Mouse (Mus musculus): ENCODE measurements around the gene Snta1. TPM values are rescaled to one million over a fixed set of nuclear protein-coding genes. Genes with fewer than 3 reads are reported as not detected.

The Snta1 gene
- polyA plus RNA-seq, 1 experiment from 2014 or later, result 4.5 TPM

DNA sequence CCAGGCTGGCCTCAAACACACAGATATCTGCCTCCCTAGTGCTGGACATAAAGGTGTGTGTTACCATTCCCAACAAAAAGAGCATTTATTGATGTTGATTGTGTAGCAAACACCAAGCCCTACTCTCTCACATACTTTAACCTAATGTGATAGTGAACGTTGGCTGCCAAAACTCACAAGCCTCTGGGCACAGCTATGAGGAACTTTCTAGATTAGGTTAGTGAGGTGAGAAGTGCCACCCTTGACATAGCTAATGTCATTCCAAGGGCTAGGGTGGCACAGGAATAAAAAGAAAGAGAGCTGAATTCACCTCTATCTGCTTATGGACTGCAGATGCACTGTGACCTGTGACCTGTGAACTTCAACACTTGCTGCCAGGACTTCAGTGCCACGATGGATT lies 11.4 kb downstream of the Snta1 start:
- H3K9ac ChIP-seq (ENCODE audit: low read depth, low read length), result no peak overlapping the region
- H3K4me3 ChIP-seq (ENCODE audit: low read length), result no peak overlapping the region
- H3K27me3 ChIP-seq (ENCODE audit: control insufficient read depth, insufficient read depth, low read length), result no peaks in the 10 kb centered on the region
- H3K36me3 ChIP-seq (ENCODE audit: control insufficient read depth, insufficient read depth, low read length), result no peaks in the 10 kb centered on the region
- H3K27ac ChIP-seq (ENCODE audit: low read depth, low read length), result no peak overlapping the region
- H3K4me1 ChIP-seq (ENCODE audit: control insufficient read depth, insufficient read depth, low read length), result no peaks in the 10 kb centered on the region
- H3K9me3 ChIP-seq (ENCODE audit: control insufficient read depth, low read length), result no peaks in the 10 kb centered on the region
- ATAC-seq (ENCODE audit: low FRiP score, low TSS enrichment), result no peak
- H3K4me2 ChIP-seq (replicated peaks; ENCODE audit: low read depth, low read length), result no peak overlapping the region
- 75% methylated on average over 2 of the region's 2 CpGs for WGBS

DNA sequence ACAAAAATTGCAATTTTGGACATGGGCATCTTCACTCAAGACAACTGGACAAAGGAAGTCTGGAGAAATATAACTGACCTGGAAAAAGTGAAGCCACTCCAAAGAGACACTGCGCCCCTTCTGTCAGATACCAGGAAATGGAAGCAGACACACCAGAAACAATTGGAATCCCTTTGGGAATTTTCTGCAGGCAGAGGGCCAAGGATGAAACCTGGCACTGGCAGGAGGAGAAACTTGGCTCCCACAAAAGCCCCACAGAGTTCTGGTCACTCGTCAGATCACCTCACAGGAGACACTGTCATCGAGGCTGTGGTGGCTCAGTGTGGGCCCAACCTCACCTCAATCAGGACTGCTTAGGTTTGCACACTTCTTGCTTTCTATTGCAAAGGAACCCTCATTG lies 13.3 kb downstream of the Snta1 start:
- Histone ChIP-seq H3K4me2 (replicated peaks; ENCODE audit: low read depth, low read length) (no peak overlapping the region), H3K9me3 (ENCODE audit: control insufficient read depth, low read length) (no peaks in the 10 kb centered on the region), H3K27ac (ENCODE audit: low read depth, low read length) (no peak overlapping the region), H3K9ac (ENCODE audit: low read depth, low read length) (no peak overlapping the region), H3K36me3 (ENCODE audit: control insufficient read depth, insufficient read depth, low read length) (no peaks in the 10 kb centered on the region), H3K27me3 (ENCODE audit: control insufficient read depth, insufficient read depth, low read length) (no peaks in the 10 kb centered on the region), H3K4me3 (ENCODE audit: low read length) (no peak overlapping the region), H3K4me1 (ENCODE audit: control insufficient read depth, insufficient read depth, low read length) (peaks cover 8% of the 10 kb centered on the region)
- 79% methylated on average over 3 of the region's 3 CpGs for WGBS
- ATAC-seq (ENCODE audit: low FRiP score, low TSS enrichment), result no peak

- Histone ChIP-seq H3K4me3 (ENCODE audit: low read length) (no peak overlapping the region), H3K27me3 (ENCODE audit: control insufficient read depth, insufficient read depth, low read length) (no peaks in the 10 kb centered on the region), H3K4me1 (ENCODE audit: control insufficient read depth, insufficient read depth, low read length) (peaks cover 8% of the 10 kb centered on the region), H3K27ac (ENCODE audit: low read depth, low read length) (peak overlapping the region; percentile 32; the same call in 1 of the 2 replicates), H3K9ac (ENCODE audit: low read depth, low read length) (no peak overlapping the region), H3K36me3 (ENCODE audit: control insufficient read depth, insufficient read depth, low read length) (no peaks in the 10 kb centered on the region), H3K4me2 (replicated peaks; ENCODE audit: low read depth, low read length) (no peak overlapping the region), H3K9me3 (ENCODE audit: control insufficient read depth, low read length) (no peaks in the 10 kb centered on the region)
- 50% methylated on average over 11 of the region's 11 CpGs for WGBS
- peak; percentile 82 for ATAC-seq (ENCODE audit: low FRiP score, low TSS enrichment)
These were observed 17.5 kb downstream of the Snta1 start for GRCm38 (mm10) chr2:154390180-154390964.

- Histone ChIP-seq H3K9ac (ENCODE audit: low read depth, low read length) (no peak overlapping the region), H3K27ac (ENCODE audit: low read depth, low read length) (no peak overlapping the region), H3K9me3 (ENCODE audit: control insufficient read depth, low read length) (no peaks in the 10 kb centered on the region), H3K36me3 (ENCODE audit: control insufficient read depth, insufficient read depth, low read length) (no peaks in the 10 kb centered on the region; the same call in 1 of the 2 replicates), H3K4me2 (replicated peaks; ENCODE audit: low read depth, low read length) (no peak overlapping the region), H3K4me3 (ENCODE audit: low read length) (no peak overlapping the region), H3K27me3 (ENCODE audit: control insufficient read depth, insufficient read depth, low read length) (no peaks in the 10 kb centered on the region), H3K4me1 (ENCODE audit: control insufficient read depth, insufficient read depth, low read length) (no peaks in the 10 kb centered on the region)
- no peak for ATAC-seq (ENCODE audit: low FRiP score, low TSS enrichment)
- 89% methylated on average over 7 of the region's 7 CpGs for WGBS
These were observed 28.8 kb downstream of the Snta1 start for GRCm38 (mm10) chr2:154379103-154379502.

GRCm38 (mm10) chr2:154374807-154375601 lies 32.9 kb downstream of the Snta1 start:
- 87% methylated on average over 6 of the region's 6 CpGs for WGBS
- H3K4me1 ChIP-seq (ENCODE audit: control insufficient read depth, insufficient read depth, low read length), result 0 out of 2 replicates have a peak, but pooled peaks cover 3% of the 10 kb centered on the region

DNA sequence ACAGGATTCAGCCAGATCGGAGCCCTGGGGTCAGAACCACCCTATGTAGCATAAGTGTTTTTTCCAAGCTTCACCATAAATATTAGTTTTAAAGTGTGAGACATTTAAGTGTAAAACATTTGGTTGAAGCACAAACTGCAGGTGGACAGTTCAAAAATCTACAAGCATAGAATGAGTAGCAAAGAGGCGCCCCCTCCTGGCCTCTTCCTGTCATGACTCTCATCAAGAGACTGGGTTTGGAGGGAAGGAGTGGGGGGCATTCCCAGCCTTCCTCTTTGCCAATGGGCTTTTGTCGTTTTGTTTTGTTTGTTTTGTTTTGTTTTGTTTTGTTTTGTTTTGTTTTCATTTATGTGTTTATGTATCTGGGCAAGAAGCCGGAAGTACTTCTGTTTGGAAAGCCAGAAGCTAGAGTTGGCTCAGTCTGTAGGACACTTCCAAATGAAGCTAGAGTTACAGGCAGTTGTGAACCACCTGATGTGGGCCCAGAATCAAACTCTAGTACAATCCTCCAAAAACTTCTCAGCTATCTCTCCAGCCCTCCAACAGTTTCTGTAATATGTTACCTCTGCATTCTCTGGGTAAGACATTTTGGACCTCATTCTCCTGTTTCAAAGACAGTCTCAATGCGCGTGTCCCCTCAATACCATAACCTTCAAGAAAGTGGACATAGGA lies 33.8 kb downstream of the Snta1 start:
- H3K4me2 ChIP-seq (replicated peaks; ENCODE audit: low read depth, low read length), result no peak overlapping the region
- no peaks in the 10 kb centered on the region for H3K9me3 ChIP-seq (ENCODE audit: control insufficient read depth, low read length)
- no peak overlapping the region for H3K9ac ChIP-seq (ENCODE audit: low read depth, low read length)
- peaks cover 8% of the 10 kb centered on the region; the same call in 1 of the 2 replicates for H3K36me3 ChIP-seq (ENCODE audit: control insufficient read depth, insufficient read depth, low read length)
- no peak for ATAC-seq (ENCODE audit: low FRiP score, low TSS enrichment)
- H3K4me3 ChIP-seq (ENCODE audit: low read length), result no peak overlapping the region
- H3K27ac ChIP-seq (ENCODE audit: low read depth, low read length), result no peak overlapping the region
- H3K4me1 ChIP-seq (ENCODE audit: control insufficient read depth, insufficient read depth, low read length), result 0 out of 2 replicates have a peak, but pooled peaks cover 3% of the 10 kb centered on the region
- WGBS, result 60% methylated on average over 6 of the region's 6 CpGs
- H3K27me3 ChIP-seq (ENCODE audit: control insufficient read depth, insufficient read depth, low read length), result no peaks in the 10 kb centered on the region

More at GRCm38 (mm10) chr2:154374807-154375601, 32.9 kb downstream of the Snta1 start:
- Histone ChIP-seq H3K9me3 (ENCODE audit: control insufficient read depth, low read length) (no peaks in the 10 kb centered on the region), H3K27ac (ENCODE audit: low read depth, low read length) (no peak overlapping the region), H3K9ac (ENCODE audit: low read depth, low read length) (no peak overlapping the region), H3K36me3 (ENCODE audit: control insufficient read depth, insufficient read depth, low read length) (no peaks in the 10 kb centered on the region), H3K27me3 (ENCODE audit: control insufficient read depth, insufficient read depth, low read length) (no peaks in the 10 kb centered on the region), H3K4me3 (ENCODE audit: low read length) (no peak overlapping the region), H3K4me2 (replicated peaks; ENCODE audit: low read depth, low read length) (no peak overlapping the region)
- no peak for ATAC-seq (ENCODE audit: low FRiP score, low TSS enrichment)

- whole genome bisulfite sequencing, result 14% methylated on average over 9 of the region's 9 CpGs
- ATAC-seq (ENCODE audit: low FRiP score, low TSS enrichment), result peak; percentile 60
These were observed 34.9 kb downstream of the Snta1 start, which contains the start of gene Cdk5rap1 for GRCm38 (mm10) chr2:154372842-154373500. Gene Cdk5rap1, minus strand, starts transcription at chr2:154373010.

DNA sequence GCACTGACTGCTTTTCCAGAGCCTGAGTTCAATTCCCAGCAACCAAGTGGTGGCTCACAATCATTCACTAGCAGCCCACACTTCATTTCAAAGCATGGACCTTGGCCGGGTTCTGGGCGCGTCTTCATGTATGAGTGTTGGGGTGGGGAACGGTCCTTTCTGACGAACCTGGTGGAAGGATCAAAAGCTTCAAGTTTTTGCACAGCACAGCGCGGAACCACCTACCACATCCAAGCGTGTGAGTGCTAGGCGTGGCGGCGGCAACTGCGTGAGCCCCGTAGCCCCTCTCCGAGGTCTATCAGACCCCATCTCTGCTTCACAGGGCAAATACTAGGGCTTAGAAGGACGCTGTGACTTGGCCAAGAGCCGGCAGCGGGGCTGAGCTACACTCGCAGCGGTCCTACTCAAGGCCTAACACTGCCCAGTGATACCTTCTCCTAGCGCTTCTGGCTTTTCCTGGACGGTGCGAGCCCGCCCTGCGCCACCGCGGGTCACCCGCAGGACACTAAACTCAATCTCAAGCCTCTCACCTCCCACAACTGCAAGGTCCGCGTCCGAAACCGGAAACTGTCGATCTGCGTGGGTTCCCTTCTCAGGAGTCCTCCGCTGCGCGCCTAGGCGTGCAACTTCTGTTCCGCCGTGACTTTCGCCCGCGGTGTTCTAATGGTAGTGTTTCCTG lies 35.6 kb downstream of the Snta1 start:
- Histone ChIP-seq H3K36me3 (ENCODE audit: control insufficient read depth, insufficient read depth, low read length) (peaks cover 23% of the 10 kb centered on the region; the same call in 1 of the 2 replicates), H3K27ac (ENCODE audit: low read depth, low read length) (peak overlapping the region; percentile 95)
- under 1% methylated on average over 42 of the region's 42 CpGs for WGBS

More at GRCm38 (mm10) chr2:154372842-154373500, 34.9 kb downstream of the Snta1 start, which contains the start of gene Cdk5rap1:
- Histone ChIP-seq H3K27me3 (ENCODE audit: control insufficient read depth, insufficient read depth, low read length) (no peaks in the 10 kb centered on the region), H3K36me3 (ENCODE audit: control insufficient read depth, insufficient read depth, low read length) (peaks cover 17% of the 10 kb centered on the region; the same call in 1 of the 2 replicates), H3K9me3 (ENCODE audit: control insufficient read depth, low read length) (no peaks in the 10 kb centered on the region), H3K4me3 (ENCODE audit: low read length) (peak within 1 kb of the TSS; percentile 83), H3K9ac (ENCODE audit: low read depth, low read length) (peak within 1 kb of the TSS; percentile 88), H3K4me2 (replicated peaks; ENCODE audit: low read depth, low read length) (peak within 1 kb of the TSS; percentile 67), H3K4me1 (ENCODE audit: control insufficient read depth, insufficient read depth, low read length) (0 out of 2 replicates have a peak, but pooled peaks cover 3% of the 10 kb centered on the region), H3K27ac (ENCODE audit: low read depth, low read length) (peak within 1 kb of the TSS; percentile 95)

More for the DNA sequence above, 35.6 kb downstream of the Snta1 start:
- ATAC-seq (ENCODE audit: low FRiP score, low TSS enrichment), result peak; percentile 94
- Histone ChIP-seq H3K4me1 (ENCODE audit: control insufficient read depth, insufficient read depth, low read length) (0 out of 2 replicates have a peak, but pooled peaks cover 3% of the 10 kb centered on the region), H3K27me3 (ENCODE audit: control insufficient read depth, insufficient read depth, low read length) (no peaks in the 10 kb centered on the region), H3K9me3 (ENCODE audit: control insufficient read depth, low read length) (no peaks in the 10 kb centered on the region), H3K4me3 (ENCODE audit: low read length) (peak overlapping the region; percentile 83), H3K9ac (ENCODE audit: low read depth, low read length) (peak overlapping the region; percentile 88), H3K4me2 (replicated peaks; ENCODE audit: low read depth, low read length) (peak overlapping the region; percentile 67)

Measured in kidney, embryonic 14.5 days (tissue).